Mouse (Mus musculus): ENCODE measurements at regions not wholly inside any gene's neighbourhood (a gene's known extent, or its start where the extent isn't known, plus 50 kb on each side); places are given as distances from the start of the nearest gene placed in this dataset.

GRCm38 (mm10) chr4:87718166-87718805 lies 314.9 kb downstream of the Mllt3 start:
- DNase-seq (ENCODE audit: low spot score), result no peak
- H3K4me1 ChIP-seq (replicated peaks), result peaks cover 32% of the 10 kb centered on the region; the same call in 1 of the 2 replicates
- peaks cover 4% of the 10 kb centered on the region; the same call in 1 of the 2 replicates for H3K27me3 ChIP-seq (ENCODE audit: insufficient read depth, poor library complexity, severe bottlenecking)
- H3K4me3 ChIP-seq, result no peak overlapping the region
- H3K36me3 ChIP-seq, result no peaks in the 10 kb centered on the region
- H3K27ac ChIP-seq, result no peak overlapping the region
- WGBS, result 50% methylated on average over 9 of the region's 9 CpGs
- H3K9me3 ChIP-seq, result no peaks in the 10 kb centered on the region

DNA sequence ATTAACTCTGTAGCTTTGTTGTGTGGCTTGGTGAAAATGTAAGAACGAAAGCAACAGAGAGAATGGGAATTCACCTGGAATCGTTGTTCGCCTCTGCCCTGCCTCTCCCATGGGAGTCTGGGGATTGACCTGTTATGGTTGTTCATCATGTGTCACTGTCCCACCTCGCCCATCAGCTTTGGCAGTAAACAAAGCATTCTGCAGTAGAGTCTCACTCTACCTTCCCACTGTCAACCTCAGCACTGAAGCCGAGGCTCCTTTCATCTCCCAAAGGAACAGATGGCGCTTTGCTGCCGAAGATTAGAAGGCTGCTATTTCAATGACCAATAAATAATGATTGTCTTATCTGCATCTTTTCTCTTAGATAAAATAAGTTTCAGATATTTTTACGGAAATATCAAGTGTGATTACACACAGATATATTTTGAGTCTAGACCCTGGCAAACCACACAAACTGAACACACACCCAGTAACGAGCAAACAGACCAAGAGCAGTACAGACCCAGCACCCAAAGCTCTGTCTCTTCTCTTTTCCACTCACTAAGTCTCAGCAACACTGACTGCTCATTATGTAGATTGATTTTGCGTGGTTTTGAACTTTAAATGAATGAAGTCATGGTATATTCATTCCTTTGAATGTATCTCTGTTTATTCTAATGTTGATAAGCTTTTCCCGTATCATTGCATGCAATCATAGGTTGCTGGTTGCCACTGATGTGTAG lies 317.8 kb downstream of the Mllt3 start:
- Histone ChIP-seq H3K4me1 (replicated peaks) (peaks cover 19% of the 10 kb centered on the region; the same call in 1 of the 2 replicates), H3K36me3 (no peaks in the 10 kb centered on the region), H3K27ac (no peak overlapping the region), H3K4me3 (no peak overlapping the region), H3K9me3 (0 out of 2 replicates have a peak, but pooled peaks cover 2% of the 10 kb centered on the region), H3K27me3 (ENCODE audit: insufficient read depth, poor library complexity, severe bottlenecking) (peaks cover 4% of the 10 kb centered on the region; the same call in 1 of the 2 replicates)
- no peak for DNase-seq (ENCODE audit: low spot score)
- WGBS, result 65% methylated on average over 11 of the region's 11 CpGs

- no peaks in the 10 kb centered on the region; the same call in 1 of the 2 replicates for H3K27me3 ChIP-seq (ENCODE audit: insufficient read depth, poor library complexity, severe bottlenecking)
- H3K4me1 ChIP-seq (replicated peaks), result peaks cover 17% of the 10 kb centered on the region; the same call in 1 of the 2 replicates
- DNase-seq (ENCODE audit: low spot score), result no peak
- no peak overlapping the region for H3K27ac ChIP-seq
- no peak overlapping the region for H3K4me3 ChIP-seq
- H3K9me3 ChIP-seq, result 0 out of 2 replicates have a peak, but pooled peaks cover 2% of the 10 kb centered on the region
- H3K36me3 ChIP-seq, result no peaks in the 10 kb centered on the region
- 80% methylated on average over 2 of the region's 2 CpGs for WGBS
Measured at GRCm38 (mm10) chr4:87712691-87713090, 320.5 kb downstream of the Mllt3 start.

DNA sequence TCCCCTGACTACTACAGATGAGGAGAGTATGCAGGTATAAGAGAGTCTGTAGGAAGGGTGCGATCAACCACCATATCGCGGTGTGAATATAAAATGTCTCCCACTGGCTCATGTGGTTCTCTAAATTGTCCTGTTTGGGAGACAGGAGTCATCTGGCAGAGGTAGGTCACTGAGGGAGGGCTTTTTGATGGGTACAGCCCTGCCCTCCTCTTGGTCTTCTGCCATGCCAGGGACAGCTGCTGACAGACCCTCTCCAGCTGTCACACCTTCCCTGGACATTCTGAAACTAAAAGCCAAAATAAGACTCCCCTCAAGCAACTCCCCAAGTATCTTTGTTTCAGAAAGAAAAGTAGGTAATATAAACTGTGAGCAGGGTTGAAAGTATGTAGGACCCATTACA lies 320.9 kb downstream of the Mllt3 start:
- H3K4me3 ChIP-seq, result no peak overlapping the region
- peaks cover 3% of the 10 kb centered on the region; the same call in 1 of the 2 replicates for H3K27me3 ChIP-seq (ENCODE audit: insufficient read depth, poor library complexity, severe bottlenecking)
- no peak overlapping the region for H3K27ac ChIP-seq
- DNase-seq (ENCODE audit: low spot score), result no peak
- H3K4me1 ChIP-seq (replicated peaks), result peaks cover 21% of the 10 kb centered on the region; the same call in 1 of the 2 replicates
- 0 out of 2 replicates have a peak, but pooled peaks cover 2% of the 10 kb centered on the region for H3K9me3 ChIP-seq
- WGBS, result 95% methylated on average over 3 of the region's 3 CpGs
- H3K36me3 ChIP-seq, result no peaks in the 10 kb centered on the region

DNA sequence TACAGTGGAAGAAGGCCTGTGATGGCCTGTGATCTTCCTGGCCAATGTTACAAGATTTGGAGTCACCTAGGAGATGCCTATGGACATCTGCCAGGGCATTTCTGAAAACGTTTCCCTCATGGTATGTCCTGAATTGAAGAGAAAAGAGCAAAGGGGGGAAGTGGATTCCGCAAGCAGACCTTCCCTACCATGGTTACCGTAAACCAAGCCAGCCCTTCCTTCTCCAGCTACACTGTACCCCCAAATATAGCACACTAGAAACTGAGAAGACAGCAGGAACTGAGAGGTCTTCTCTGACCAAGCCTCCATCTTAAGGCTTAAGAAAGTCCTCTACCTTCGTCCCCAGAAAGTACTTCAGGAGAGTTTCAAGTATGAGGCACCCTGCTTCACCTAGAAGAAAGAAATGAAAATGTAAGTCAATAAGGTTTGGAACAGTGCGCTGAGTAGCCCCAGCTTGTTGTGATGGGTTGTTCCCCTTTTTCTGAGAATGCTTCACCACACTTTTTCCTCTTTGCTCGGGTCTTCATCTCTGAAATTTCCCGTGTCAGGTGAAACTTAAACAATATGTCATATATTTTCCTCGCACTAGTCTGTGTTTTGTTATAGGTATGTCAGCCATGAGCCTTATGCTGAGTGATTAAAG lies 321.9 kb downstream of the Mllt3 start:
- 91% methylated on average over 8 of the region's 8 CpGs for WGBS
- Histone ChIP-seq H3K9me3 (0 out of 2 replicates have a peak, but pooled peaks cover 2% of the 10 kb centered on the region), H3K27ac (no peak overlapping the region), H3K36me3 (no peaks in the 10 kb centered on the region), H3K4me1 (replicated peaks) (peaks cover 24% of the 10 kb centered on the region; the same call in 1 of the 2 replicates), H3K4me3 (no peak overlapping the region), H3K27me3 (ENCODE audit: insufficient read depth, poor library complexity, severe bottlenecking) (peaks cover 3% of the 10 kb centered on the region; the same call in 1 of the 2 replicates)
- DNase-seq (ENCODE audit: low spot score), result no peak

- WGBS, result 23% methylated on average over 5 of the region's 5 CpGs
Measured at GRCm38 (mm10) chr4:87708981-87709645, 324.1 kb downstream of the Mllt3 start.

DNA sequence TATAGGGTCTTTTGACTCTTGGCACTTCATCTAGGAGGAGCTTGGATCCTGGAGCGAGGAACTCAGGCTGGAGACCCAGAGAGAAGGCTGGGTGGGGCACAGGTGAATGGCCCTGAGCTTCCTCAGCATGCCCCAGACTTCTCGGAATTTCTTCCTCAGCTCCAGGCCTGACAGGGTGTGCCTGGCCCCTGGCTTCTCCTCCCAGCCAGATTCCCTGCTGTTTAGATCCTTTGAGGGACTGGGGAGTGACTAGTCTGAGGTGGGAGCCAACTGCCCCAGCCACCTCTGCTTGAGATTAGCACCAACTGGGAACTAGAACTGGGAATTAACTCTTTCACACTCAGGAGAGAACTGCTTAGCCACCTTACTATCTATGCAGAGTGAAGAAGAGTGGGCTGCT lies 325.8 kb downstream of the Mllt3 start:
- no peak for DNase-seq (ENCODE audit: low spot score)
- no peak overlapping the region for H3K4me3 ChIP-seq

More at GRCm38 (mm10) chr4:87708981-87709645, 324.1 kb downstream of the Mllt3 start:
- H3K4me3 ChIP-seq, result no peak overlapping the region
- no peak for DNase-seq (ENCODE audit: low spot score)
- H3K36me3 ChIP-seq, result no peaks in the 10 kb centered on the region
- H3K9me3 ChIP-seq, result 0 out of 2 replicates have a peak, but pooled peaks cover 6% of the 10 kb centered on the region
- peaks cover 3% of the 10 kb centered on the region; the same call in 1 of the 2 replicates for H3K27me3 ChIP-seq (ENCODE audit: insufficient read depth, poor library complexity, severe bottlenecking)
- H3K27ac ChIP-seq, result peak overlapping the region; percentile 6; the same call in 1 of the 2 replicates
- H3K4me1 ChIP-seq (replicated peaks), result peaks cover 13% of the 10 kb centered on the region; the same call in 1 of the 2 replicates

DNA sequence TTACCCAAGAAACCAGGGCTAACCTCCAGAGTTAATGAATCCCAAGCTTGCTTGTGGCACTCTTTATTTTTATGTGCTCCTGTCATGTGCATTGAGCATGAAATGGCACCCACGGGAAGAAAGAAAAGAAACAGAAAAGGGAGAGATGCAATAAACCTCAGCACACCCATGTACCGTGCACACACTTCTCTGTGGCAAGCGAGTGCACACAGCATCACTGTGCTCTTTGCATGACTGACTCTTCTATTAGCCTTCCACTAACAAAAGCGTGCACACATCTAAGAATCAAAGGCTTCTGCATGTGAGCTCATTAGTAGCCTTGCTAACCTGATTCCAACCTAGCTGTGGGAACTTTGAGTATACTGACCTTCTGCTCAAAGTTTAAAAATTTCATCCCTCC lies 330.3 kb downstream of the Mllt3 start:
- Histone ChIP-seq H3K27ac (no peak overlapping the region), H3K4me3 (no peak overlapping the region), H3K36me3 (no peaks in the 10 kb centered on the region), H3K27me3 (ENCODE audit: insufficient read depth, poor library complexity, severe bottlenecking) (0 out of 2 replicates have a peak, but pooled peaks cover 8% of the 10 kb centered on the region), H3K4me1 (replicated peaks) (peaks cover 29% of the 10 kb centered on the region), H3K9me3 (0 out of 2 replicates have a peak, but pooled peaks cover 4% of the 10 kb centered on the region)
- WGBS, result 65% methylated on average over 4 of the region's 4 CpGs
- DNase-seq (ENCODE audit: low spot score), result no peak

More for the DNA sequence above, 325.8 kb downstream of the Mllt3 start:
- H3K4me1 ChIP-seq (replicated peaks), result peaks cover 19% of the 10 kb centered on the region; the same call in 1 of the 2 replicates
- H3K9me3 ChIP-seq, result 0 out of 2 replicates have a peak, but pooled peaks cover 6% of the 10 kb centered on the region
- 46% methylated on average over 2 of the region's 2 CpGs for WGBS
- H3K27me3 ChIP-seq (ENCODE audit: insufficient read depth, poor library complexity, severe bottlenecking), result 0 out of 2 replicates have a peak, but pooled peaks cover 4% of the 10 kb centered on the region
- H3K27ac ChIP-seq, result no peak overlapping the region
- H3K36me3 ChIP-seq, result no peaks in the 10 kb centered on the region

DNA sequence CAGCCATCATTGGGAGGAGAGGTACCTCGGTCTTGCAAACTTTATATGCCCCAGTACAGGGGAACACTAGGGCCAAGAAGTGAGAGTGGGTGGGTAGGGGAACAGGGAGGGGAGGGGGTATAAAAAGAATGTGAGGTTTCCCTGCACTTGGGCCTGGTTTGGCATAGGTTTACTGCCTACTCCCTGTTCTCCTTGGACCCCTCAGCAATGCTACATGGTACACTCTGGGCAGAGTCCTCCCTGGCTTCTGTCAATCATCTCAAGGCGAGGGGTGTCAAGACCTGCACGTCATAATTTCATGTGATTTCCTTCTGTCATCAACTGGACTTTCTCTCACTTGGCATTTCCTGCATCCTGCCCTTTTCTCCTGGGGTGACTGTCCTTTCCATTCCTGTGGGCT lies 330.9 kb downstream of the Mllt3 start:
- Histone ChIP-seq H3K27ac (no peak overlapping the region), H3K27me3 (ENCODE audit: insufficient read depth, poor library complexity, severe bottlenecking) (0 out of 2 replicates have a peak, but pooled peaks cover 6% of the 10 kb centered on the region), H3K36me3 (no peaks in the 10 kb centered on the region), H3K4me1 (replicated peaks) (peaks cover 26% of the 10 kb centered on the region), H3K9me3 (0 out of 2 replicates have a peak, but pooled peaks cover 4% of the 10 kb centered on the region), H3K4me3 (no peak overlapping the region)
- WGBS, result 74% methylated on average over 3 of the region's 3 CpGs
- DNase-seq (ENCODE audit: low spot score), result no peak

GRCm38 (mm10) chr4:87701024-87701423 lies 332.1 kb downstream of the Mllt3 start:
- Histone ChIP-seq H3K9me3 (0 out of 2 replicates have a peak, but pooled peaks cover 4% of the 10 kb centered on the region), H3K4me3 (no peak overlapping the region), H3K4me1 (replicated peaks) (peaks cover 23% of the 10 kb centered on the region), H3K27ac (no peak overlapping the region), H3K27me3 (ENCODE audit: insufficient read depth, poor library complexity, severe bottlenecking) (0 out of 2 replicates have a peak, but pooled peaks cover 6% of the 10 kb centered on the region), H3K36me3 (no peaks in the 10 kb centered on the region)
- DNase-seq (ENCODE audit: low spot score), result no peak
- WGBS, result 70% methylated on average over 4 of the region's 4 CpGs

DNA sequence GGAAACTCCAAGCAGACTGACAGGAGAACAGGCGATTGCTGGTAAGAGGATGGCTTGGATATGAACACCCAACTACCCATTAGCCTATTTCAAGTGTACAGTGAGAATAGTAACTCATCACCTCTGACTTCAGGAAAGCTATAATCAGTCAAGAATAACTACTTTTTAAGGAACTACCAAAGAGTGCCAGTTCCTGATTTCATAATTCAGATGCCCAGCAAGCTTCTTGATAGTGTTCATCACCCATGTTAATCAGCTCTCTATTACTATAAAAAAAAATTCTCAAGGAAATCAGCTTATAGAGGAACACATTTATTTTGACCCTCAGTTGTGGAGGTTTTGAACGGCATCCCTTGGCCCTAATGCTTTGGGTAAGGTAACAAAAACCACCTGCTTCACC lies 332.7 kb downstream of the Mllt3 start:
- Histone ChIP-seq H3K27me3 (ENCODE audit: insufficient read depth, poor library complexity, severe bottlenecking) (0 out of 2 replicates have a peak, but pooled peaks cover 6% of the 10 kb centered on the region), H3K4me1 (replicated peaks) (peaks cover 23% of the 10 kb centered on the region), H3K27ac (no peak overlapping the region), H3K9me3 (0 out of 2 replicates have a peak, but pooled peaks cover 1% of the 10 kb centered on the region), H3K4me3 (no peak overlapping the region), H3K36me3 (no peaks in the 10 kb centered on the region)
- 90% methylated on average over 2 of the region's 2 CpGs for WGBS
- DNase-seq (ENCODE audit: low spot score), result no peak

DNA sequence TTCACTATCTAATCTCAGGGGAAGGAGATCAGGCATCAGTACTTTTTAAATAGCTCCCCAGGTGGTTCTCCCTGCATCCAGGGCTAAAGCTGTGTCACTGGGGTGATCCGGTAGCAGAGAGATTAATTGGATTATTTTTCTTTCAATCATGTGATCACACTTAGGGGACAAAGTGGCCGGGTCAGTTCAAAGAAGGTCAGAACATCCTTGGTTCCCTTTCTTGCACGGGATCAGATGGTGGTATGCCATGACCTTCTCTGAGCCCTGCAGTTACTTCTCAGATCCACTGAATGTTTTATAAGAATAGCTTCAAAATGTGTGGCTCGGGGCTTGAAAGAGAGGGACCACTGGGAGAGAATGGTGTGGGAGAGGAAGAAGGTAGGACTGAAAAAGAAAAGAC lies 333.6 kb downstream of the Mllt3 start:
- WGBS, result 30% methylated on average over 4 of the region's 4 CpGs
- DNase-seq (ENCODE audit: low spot score), result no peak
- Histone ChIP-seq H3K4me3 (no peak overlapping the region), H3K27me3 (ENCODE audit: insufficient read depth, poor library complexity, severe bottlenecking) (0 out of 2 replicates have a peak, but pooled peaks cover 6% of the 10 kb centered on the region), H3K36me3 (no peaks in the 10 kb centered on the region), H3K27ac (no peak overlapping the region), H3K9me3 (no peaks in the 10 kb centered on the region), H3K4me1 (replicated peaks) (peaks cover 23% of the 10 kb centered on the region)
